Mouse (Mus musculus): ENCODE measurements around the gene Gm10382. TPM values are rescaled to one million over a fixed set of nuclear protein-coding genes. Genes with fewer than 3 reads are reported as not detected.

Gene Gm10382
- total and polyA plus RNA-seq, 3 experiments = 0.65 to 0.96 TPM; not detected in 1

GRCm38 (mm10) chr5:125413763-125414162 is 24.6 kb downstream of the Gm10382 start:
- Histone ChIP-seq H3K79me2 (ENCODE audit: control insufficient read depth, insufficient read depth, low read length, poor library complexity) (no peaks in the 10 kb centered on the region; the same call in 1 of the 2 replicates), H3K27ac (ENCODE audit: control insufficient read depth, low read depth, low read length) (no peak overlapping the region), H3K9me3 (replicated peaks; ENCODE audit: insufficient read depth, low read length) (no peaks in the 10 kb centered on the region), H3K9ac (ENCODE audit: control insufficient read depth, low read depth, low read length, poor library complexity, severe bottlenecking) (no peak overlapping the region), H3K4me3 (ENCODE audit: control insufficient read depth in 1 of 2, insufficient read depth in 1 of 2, low read depth in 2 of 2, low read length in 2 of 2) (no peak overlapping the region), H3K36me3 (ENCODE audit: control insufficient read depth in 1 of 2, insufficient read depth in 2 of 2, low read length in 2 of 2) (peaks cover 0 to 5% of the 10 kb centered on the region in 2 experiments; a peak in 2 of 4 replicates), H3K27me3 (ENCODE audit: control insufficient read depth in 1 of 2, insufficient read depth in 2 of 2, low read length in 2 of 2) (no peaks in the 10 kb centered on the region), H3K4me1 (ENCODE audit: control insufficient read depth in 1 of 2, insufficient read depth in 2 of 2, low read length in 2 of 2) (peaks cover 0 to 4% of the 10 kb centered on the region in 2 experiments; a peak in 1 of 4 replicates)
- DNase-seq (ENCODE audit: low read depth, low spot score) = no peak
- no peak for TF ChIP-seq MAZ (IDR thresholded peaks at IDR 0.05; ENCODE audit: low read depth, low read length)
- no peak for TF ChIP-seq POLR2A (IDR thresholded peaks at IDR 0.05; ENCODE audit: control insufficient read depth in 1 of 2, insufficient read depth in 1 of 2, low read depth in 1 of 2, low read length in 2 of 2, poor library complexity in 1 of 2)
- no peak for TF ChIP-seq MYB (IDR thresholded peaks at IDR 0.05; ENCODE audit: low read depth, low read length)
- no peak for TF ChIP-seq GATA1 (IDR thresholded peaks at IDR 0.05; ENCODE audit: low read depth, low read length)
- no peak for TF ChIP-seq HCFC1 (IDR thresholded peaks at IDR 0.05; ENCODE audit: low read depth, low read length)
- TF ChIP-seq ZC3H11A (IDR thresholded peaks at IDR 0.05; ENCODE audit: low read depth, low read length) = no peak
- TF ChIP-seq BHLHE40 (IDR thresholded peaks at IDR 0.05; ENCODE audit: borderline replicate concordance, low read depth, low read length) = no peak
- no peak for TF ChIP-seq CTCF (IDR thresholded peaks at IDR 0.05 in 2 of 3, conservative IDR thresholded peaks at IDR 0.05 in 1 of 3; ENCODE audit: control insufficient read depth in 1 of 3, insufficient read depth in 1 of 3, low read depth in 2 of 3, low read length in 3 of 3, poor library complexity in 1 of 3, severe bottlenecking in 1 of 3)
- no peak for TF ChIP-seq UBTF (IDR thresholded peaks at IDR 0.05; ENCODE audit: borderline replicate concordance, insufficient read depth, low read depth, low read length)
- no peak for TF ChIP-seq ETS1 (IDR thresholded peaks at IDR 0.05; ENCODE audit: low read depth, low read length)

GRCm38 (mm10) chr5:125416183-125416582 is 27.1 kb downstream of the Gm10382 start:
- no peak for TF ChIP-seq USF1 (IDR thresholded peaks at IDR 0.05; ENCODE audit: low read depth, low read length)
- no peak for TF ChIP-seq E2F4 (IDR thresholded peaks at IDR 0.05; ENCODE audit: borderline replicate concordance, low read depth, low read length)
- TF ChIP-seq ZKSCAN1 (IDR thresholded peaks at IDR 0.05; ENCODE audit: low read depth, low read length) = no peak
- TF ChIP-seq RAD21 (IDR thresholded peaks at IDR 0.05; ENCODE audit: low read depth, low read length) = no peak
- TF ChIP-seq ETS1 (IDR thresholded peaks at IDR 0.05; ENCODE audit: low read depth, low read length) = no peak
- no peak for TF ChIP-seq MAX (IDR thresholded peaks at IDR 0.05; ENCODE audit: low read length)
- TF ChIP-seq MAFK (IDR thresholded peaks at IDR 0.05; ENCODE audit: borderline replicate concordance, low read depth, low read length) = no peak
- TF ChIP-seq MXI1 (IDR thresholded peaks at IDR 0.05; ENCODE audit: low read depth, low read length) = no peak
- no peak for TF ChIP-seq GATA1 (IDR thresholded peaks at IDR 0.05; ENCODE audit: low read depth, low read length)
- TF ChIP-seq USF2 (IDR thresholded peaks at IDR 0.05; ENCODE audit: borderline replicate concordance in 1 of 2, insufficient read depth in 1 of 2, low read depth in 1 of 2, low read length in 2 of 2) = no peak
- TF ChIP-seq NRF1 (IDR thresholded peaks at IDR 0.05; ENCODE audit: insufficient read depth, low read depth, low read length, poor library complexity, severe bottlenecking) = no peak
- no peak for TF ChIP-seq POLR2AphosphoS2 (IDR thresholded peaks at IDR 0.05; ENCODE audit: low read length)
- no peak for TF ChIP-seq POLR2AphosphoS5 (IDR thresholded peaks at IDR 0.05; ENCODE audit: borderline replicate concordance, low read depth, low read length)
- no peak for TF ChIP-seq MYC (IDR thresholded peaks at IDR 0.05; ENCODE audit: low read depth, low read length)
- TF ChIP-seq ELF1 (IDR thresholded peaks at IDR 0.05; ENCODE audit: low read depth, low read length) = no peak
- no peak for TF ChIP-seq ZC3H11A (IDR thresholded peaks at IDR 0.05; ENCODE audit: low read depth, low read length)
- no peak for TF ChIP-seq TBP (IDR thresholded peaks at IDR 0.05; ENCODE audit: low read depth, low read length)
- Histone ChIP-seq H3K27ac (ENCODE audit: control insufficient read depth, low read depth, low read length) (no peak overlapping the region), H3K9me3 (replicated peaks; ENCODE audit: insufficient read depth, low read length) (no peaks in the 10 kb centered on the region), H3K79me2 (ENCODE audit: control insufficient read depth, insufficient read depth, low read length, poor library complexity) (no peaks in the 10 kb centered on the region), H3K27me3 (ENCODE audit: control insufficient read depth in 1 of 2, insufficient read depth in 2 of 2, low read length in 2 of 2) (no peaks in the 10 kb centered on the region), H3K4me3 (ENCODE audit: control insufficient read depth in 1 of 2, insufficient read depth in 1 of 2, low read depth in 2 of 2, low read length in 2 of 2) (no peak overlapping the region), H3K9ac (ENCODE audit: control insufficient read depth, low read depth, low read length, poor library complexity, severe bottlenecking) (no peak overlapping the region), H3K4me1 (ENCODE audit: control insufficient read depth in 1 of 2, insufficient read depth in 2 of 2, low read length in 2 of 2) (no peaks in the 10 kb centered on the region), H3K36me3 (ENCODE audit: control insufficient read depth in 1 of 2, insufficient read depth in 2 of 2, low read length in 2 of 2) (peaks cover 0 to 2% of the 10 kb centered on the region in 2 experiments; a peak in 2 of 4 replicates)
- no peak for DNase-seq (ENCODE audit: low read depth, low spot score)

Measured in MEL (cell line).